Mouse (Mus musculus): ENCODE data around the gene Pdgfc. TPM values are rescaled to one million over a fixed set of nuclear protein-coding genes. Genes with fewer than 3 reads are reported as not detected.

Gene Pdgfc
- polyA plus RNA-seq, 1 experiment, result not detected

DNA sequence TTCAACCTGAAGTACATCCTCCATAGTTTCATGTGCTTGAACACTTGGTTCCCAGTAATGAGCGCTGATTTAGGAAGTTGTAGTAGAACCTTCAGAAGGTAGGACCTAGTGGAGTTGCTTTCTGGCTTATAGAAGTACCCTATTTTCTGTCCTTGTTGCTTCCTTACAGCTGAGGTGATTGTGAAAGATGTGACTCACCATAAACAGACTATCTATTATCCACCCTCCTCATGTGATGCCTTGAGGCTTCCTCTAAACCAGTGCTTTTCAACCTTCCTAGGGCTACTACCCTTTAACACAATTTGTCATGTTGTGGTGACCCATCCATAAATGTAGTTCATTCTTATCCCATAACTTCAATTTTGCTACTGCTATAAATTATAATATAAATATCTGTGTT lies 226.6 kb downstream of the Pdgfc start:
- Histone ChIP-seq H3K27ac (ENCODE audit: insufficient read depth, low read depth, low read length) (no peak overlapping the region), H3K4me1 (ENCODE audit: control insufficient read depth, insufficient read depth, low read length) (no peaks in the 10 kb centered on the region), H3K4me3 (ENCODE audit: insufficient read depth, low read depth, low read length) (no peak overlapping the region)
- WGBS, result 92% methylated on average over 1 of the region's 1 CpGs
- TF ChIP-seq CTCF (IDR thresholded peaks at IDR 0.05; ENCODE audit: insufficient read depth, low read depth, low read length) (no peak), POLR2A (IDR thresholded peaks at IDR 0.05; ENCODE audit: insufficient read depth, low read depth, low read length) (no peak)

Other genes with a start within 250 kb of the Pdgfc start
- 211 and 295 TPM in 2 replicates for gene Gria2, start 233.6 kb upstream of the Pdgfc start, polyA plus RNA-seq (2012; ENCODE audit: insufficient read depth, insufficient read length, low replicate concordance, missing spikeins)
- gene Glrb, start 122.8 kb upstream of the Pdgfc start, polyA plus RNA-seq (2012; ENCODE audit: insufficient read depth, insufficient read length, low replicate concordance, missing spikeins), result 278 TPM in 1 of 2 replicates, not detected in the other